Mouse (Mus musculus): ENCODE measurements around the gene Samd4. TPM values are rescaled to one million over a fixed set of nuclear protein-coding genes. Genes with fewer than 3 reads are reported as not detected.
A peak's percentile ranks its signal among the peaks of the same experiment; 100 is the strongest.

Samd4 gene
- polyA plus RNA-seq, 1 experiment: 0.02 TPM

DNA sequence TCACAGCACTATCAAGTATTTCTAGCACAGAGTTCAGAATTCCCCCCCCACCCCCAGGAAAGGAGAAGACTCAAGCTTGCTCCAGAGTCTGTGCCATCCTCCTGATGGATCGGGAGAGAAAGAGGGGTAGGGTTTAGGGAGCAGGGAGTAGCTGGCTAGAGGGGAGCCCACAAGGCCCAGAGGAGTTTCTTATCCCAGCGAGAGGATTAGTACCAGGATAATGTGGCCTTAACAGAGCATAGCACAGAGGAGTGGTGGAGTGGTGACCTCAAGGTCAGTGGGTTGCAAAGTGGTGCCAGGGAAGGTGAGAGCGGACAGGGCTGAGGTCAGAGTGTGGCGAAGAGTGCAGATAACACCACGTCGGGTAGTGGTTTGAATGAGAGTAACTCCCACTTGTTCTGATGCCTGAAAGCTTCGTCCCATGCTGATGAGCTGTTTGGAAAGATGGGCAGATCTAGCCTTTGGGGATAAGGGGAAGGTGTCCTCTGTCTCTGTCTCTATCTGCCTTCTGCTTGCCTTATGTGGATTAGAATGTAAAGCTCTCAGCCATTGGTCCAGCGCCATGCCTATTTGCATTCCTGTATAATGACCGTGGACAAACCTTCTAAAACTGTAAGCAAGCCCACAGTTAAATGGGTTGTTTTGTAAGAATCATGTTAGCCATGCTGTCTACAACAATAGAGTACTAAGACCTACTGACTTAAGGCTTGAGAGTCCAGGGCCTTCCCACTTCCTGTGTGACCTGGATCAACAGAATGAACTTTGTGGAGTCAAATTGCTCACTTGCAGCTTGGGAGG, 38.7 kb downstream of the Samd4 start:
- Histone ChIP-seq H3K4me1 (peaks cover 26% of the 10 kb centered on the region), H3K27me3 (replicated peaks) (peaks cover 13% of the 10 kb centered on the region), H3K36me3 (replicated peaks; ENCODE audit: low read length) (no peaks in the 10 kb centered on the region), H3K4me3 (replicated peaks) (no peak overlapping the region), H3K9me3 (no peaks in the 10 kb centered on the region)
- TF ChIP-seq GATA1 (IDR thresholded peaks at IDR 0.05; ENCODE audit: borderline replicate concordance, low read length) (no peak), FLI1 (IDR thresholded peaks at IDR 0.05; ENCODE audit: low read length) (no peak)

GRCm38 (mm10) chr14:46923931-46924330, 41.3 kb downstream of the Samd4 start:
- H3K9me3 ChIP-seq: no peaks in the 10 kb centered on the region
- peaks cover 26% of the 10 kb centered on the region for H3K4me1 ChIP-seq
- H3K36me3 ChIP-seq (replicated peaks; ENCODE audit: low read length): no peaks in the 10 kb centered on the region
- H3K27me3 ChIP-seq (replicated peaks): peaks cover 14% of the 10 kb centered on the region
- TF ChIP-seq GATA1 (IDR thresholded peaks at IDR 0.05; ENCODE audit: borderline replicate concordance, low read length): no peak
- TF ChIP-seq FLI1 (IDR thresholded peaks at IDR 0.05; ENCODE audit: low read length): no peak
- no peak overlapping the region for H3K4me3 ChIP-seq (replicated peaks)

GRCm38 (mm10) chr14:46924422-46924821, 41.8 kb downstream of the Samd4 start:
- Histone ChIP-seq H3K9me3 (no peaks in the 10 kb centered on the region), H3K27me3 (replicated peaks) (peaks cover 14% of the 10 kb centered on the region), H3K36me3 (replicated peaks; ENCODE audit: low read length) (no peaks in the 10 kb centered on the region), H3K4me1 (peaks cover 26% of the 10 kb centered on the region), H3K4me3 (replicated peaks) (no peak overlapping the region)
- TF ChIP-seq GATA1 (IDR thresholded peaks at IDR 0.05; ENCODE audit: borderline replicate concordance, low read length) (no peak), FLI1 (IDR thresholded peaks at IDR 0.05; ENCODE audit: low read length) (no peak)

- H3K4me3 ChIP-seq (replicated peaks): no peak overlapping the region
- H3K4me1 ChIP-seq: peaks cover 11% of the 10 kb centered on the region
- H3K9me3 ChIP-seq: no peaks in the 10 kb centered on the region
- no peaks in the 10 kb centered on the region for H3K36me3 ChIP-seq (replicated peaks; ENCODE audit: low read length)
- TF ChIP-seq FLI1 (IDR thresholded peaks at IDR 0.05; ENCODE audit: low read length) (no peak), GATA1 (IDR thresholded peaks at IDR 0.05; ENCODE audit: borderline replicate concordance, low read length) (no peak)
- H3K27me3 ChIP-seq (replicated peaks): peaks cover 9% of the 10 kb centered on the region
These were observed 45.9 kb downstream of the Samd4 start for GRCm38 (mm10) chr14:46928556-46928955.

- Histone ChIP-seq H3K36me3 (replicated peaks; ENCODE audit: low read length) (no peaks in the 10 kb centered on the region), H3K4me1 (no peaks in the 10 kb centered on the region), H3K4me3 (replicated peaks) (no peak overlapping the region), H3K9me3 (no peaks in the 10 kb centered on the region), H3K27me3 (replicated peaks) (peaks cover 6% of the 10 kb centered on the region)
- TF ChIP-seq GATA1 (IDR thresholded peaks at IDR 0.05; ENCODE audit: borderline replicate concordance, low read length): no peak
- no peak for TF ChIP-seq FLI1 (IDR thresholded peaks at IDR 0.05; ENCODE audit: low read length)
These were observed 49.5 kb downstream of the Samd4 start for GRCm38 (mm10) chr14:46932121-46932520.

- no peaks in the 10 kb centered on the region for H3K4me1 ChIP-seq
- no peaks in the 10 kb centered on the region for H3K36me3 ChIP-seq (replicated peaks; ENCODE audit: low read length)
- no peak overlapping the region for H3K4me3 ChIP-seq (replicated peaks)
- H3K27me3 ChIP-seq (replicated peaks): peaks cover 6% of the 10 kb centered on the region
- H3K9me3 ChIP-seq: no peaks in the 10 kb centered on the region
- TF ChIP-seq FLI1 (IDR thresholded peaks at IDR 0.05; ENCODE audit: low read length) (no peak), GATA1 (IDR thresholded peaks at IDR 0.05; ENCODE audit: borderline replicate concordance, low read length) (no peak)
These were observed 50.1 kb downstream of the Samd4 start for GRCm38 (mm10) chr14:46932708-46933107.

DNA sequence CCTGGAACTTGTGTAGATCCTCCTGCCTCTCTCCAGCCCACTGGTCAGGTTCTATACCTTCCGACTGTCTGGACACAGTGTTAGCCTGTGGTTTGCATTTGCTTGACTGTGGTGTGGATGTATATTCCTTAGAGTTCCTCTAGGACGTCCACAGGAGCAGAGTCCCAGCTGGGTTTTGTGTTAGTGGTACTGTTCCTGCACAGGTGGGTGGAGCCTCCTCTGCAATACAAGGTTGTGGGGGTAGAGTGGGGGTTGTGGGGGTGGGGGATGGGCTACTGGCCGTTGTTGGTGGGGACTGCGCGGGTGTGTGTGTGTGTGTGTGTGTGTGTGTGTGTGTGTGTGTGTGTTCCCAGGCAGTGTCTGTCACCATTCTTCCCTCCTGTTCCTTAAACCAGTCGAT, 58.4 kb downstream of the Samd4 start:
- H3K4me3 ChIP-seq (replicated peaks): no peak overlapping the region
- no peaks in the 10 kb centered on the region for H3K36me3 ChIP-seq (replicated peaks; ENCODE audit: low read length)
- peaks cover 7% of the 10 kb centered on the region for H3K4me1 ChIP-seq
- TF ChIP-seq GATA1 (IDR thresholded peaks at IDR 0.05; ENCODE audit: borderline replicate concordance, low read length) (no peak), FLI1 (IDR thresholded peaks at IDR 0.05; ENCODE audit: low read length) (no peak)
- H3K9me3 ChIP-seq: no peaks in the 10 kb centered on the region
- H3K27me3 ChIP-seq (replicated peaks): peaks cover 8% of the 10 kb centered on the region

- peak overlapping the region; percentile 60 for H3K4me3 ChIP-seq (replicated peaks)
- peaks cover 6% of the 10 kb centered on the region for H3K27me3 ChIP-seq (replicated peaks)
- no peaks in the 10 kb centered on the region for H3K36me3 ChIP-seq (replicated peaks; ENCODE audit: low read length)
- peaks cover 3% of the 10 kb centered on the region; the same call in 1 of the 2 replicates for H3K9me3 ChIP-seq
- H3K4me1 ChIP-seq: peaks cover 7% of the 10 kb centered on the region
- no peak for TF ChIP-seq FLI1 (IDR thresholded peaks at IDR 0.05; ENCODE audit: low read length)
- TF ChIP-seq GATA1 (IDR thresholded peaks at IDR 0.05; ENCODE audit: borderline replicate concordance, low read length): no peak
These were observed 59.5 kb downstream of the Samd4 start for GRCm38 (mm10) chr14:46941896-46942812.

GRCm38 (mm10) chr14:46944411-46944810, 61.8 kb downstream of the Samd4 start:
- H3K4me1 ChIP-seq: peaks cover 7% of the 10 kb centered on the region
- H3K27me3 ChIP-seq (replicated peaks): peaks cover 4% of the 10 kb centered on the region
- no peak overlapping the region for H3K4me3 ChIP-seq (replicated peaks)
- no peaks in the 10 kb centered on the region for H3K36me3 ChIP-seq (replicated peaks; ENCODE audit: low read length)
- peaks cover 3% of the 10 kb centered on the region; the same call in 1 of the 2 replicates for H3K9me3 ChIP-seq
- no peak for TF ChIP-seq GATA1 (IDR thresholded peaks at IDR 0.05; ENCODE audit: borderline replicate concordance, low read length)

Data from megakaryocyte, embryonic 14.5 days (primary cell).